Mouse (Mus musculus) neural tube, embryonic 12.5 days (tissue): Measurements from ENCODE around the gene Dock8. TPM values are rescaled to one million over a fixed set of nuclear protein-coding genes. Genes with fewer than 3 reads are reported as not detected.
"Not testable (repeated sequence)": the region's sequence is repeated elsewhere in the genome, so short reads cannot be mapped to it uniquely, and the experiment has no call there.

Experiments used
- ATAC-seq: fragments of 200-750 bp; cut with Nextera tagmentation; 2 replicates; pipeline ENCODE4 v1.8.0; 2017; ENCODE audit warnings: low read depth, mild to moderate bottlenecking, moderate TSS enrichment, moderate library complexity; ENCODE audit not compliant: low FRiP score
- H3K27ac ChIP-seq: fragments of 300-500 bp; sonication (generic); 2 replicates; pipeline ENCODE4 v1.5.1; 2016
- H3K27me3 ChIP-seq: fragments of 300-500 bp; sonication (generic); replicated peaks from 2 replicates; pipeline ENCODE4 v1.6.1; 2016; ENCODE audit warnings: mild to moderate bottlenecking
- H3K36me3 ChIP-seq: fragments of 300-500 bp; sonication (generic); 2 replicates; pipeline ENCODE4 v1.6.1; 2016; ENCODE audit warnings: mild to moderate bottlenecking
- H3K4me1 ChIP-seq: fragments of 300-500 bp; sonication (generic); 2 replicates; pipeline ENCODE4 v1.6.1; 2016
- H3K4me2 ChIP-seq: fragments of 300-500 bp; sonication (generic); replicated peaks from 2 replicates; pipeline ENCODE4 v1.6.1; 2016; ENCODE audit warnings: mild to moderate bottlenecking
- H3K4me3 ChIP-seq: fragments of 300-500 bp; sonication (generic); 2 replicates; pipeline ENCODE4 v1.5.1; 2016
- H3K9ac ChIP-seq: fragments of 300-500 bp; sonication (generic); 2 replicates; pipeline ENCODE4 v1.6.1; 2016; ENCODE audit warnings: mild to moderate bottlenecking
- H3K9me3 ChIP-seq: fragments of 300-500 bp; sonication (generic); 2 replicates; pipeline ENCODE4 v1.6.1; 2016; ENCODE audit warnings: mild to moderate bottlenecking
- WGBS: fragments of 180-500 bp; shearing (Covaris S2); methylation state at CpG from one replicate; pipeline ENCODE4 v1.1.7; 2016; 5-methylcytosine and 5-hydroxymethylcytosine counted together
- polyA plus RNA-seq: library from polyadenylated mRNA; unstranded; fragments of >200 nt; fragmentation: Nextera tagmentation; extraction: Ambion mirVana; gene quantifications from 2 replicates; pipeline ENCODE4 v1.2.1, GENCODE M21; 2016

Gene Dock8
- polyA plus RNA-seq, 1 experiment from 2014 or later = 0.66 TPM

DNA sequence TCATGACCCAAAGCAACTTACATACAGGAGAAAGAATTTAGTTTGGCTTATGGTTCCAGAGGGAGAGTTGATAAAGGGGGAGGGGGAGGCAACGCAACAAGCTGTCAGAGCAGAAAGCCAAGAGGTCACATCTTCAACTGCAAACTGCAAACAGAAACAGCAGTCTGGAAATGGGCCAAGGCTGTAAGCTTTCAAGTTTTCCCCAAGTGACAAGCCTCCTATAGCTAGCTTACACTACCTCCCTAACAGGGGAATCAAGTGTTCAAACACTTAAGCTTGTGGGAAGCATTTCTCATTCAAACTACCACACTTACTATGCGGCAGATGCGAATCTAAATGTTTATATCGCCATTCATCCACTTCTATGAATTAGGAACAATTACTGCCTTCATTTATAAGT lies 4.5 kb downstream of the Dock8 start:
- no peak overlapping the region for H3K9ac ChIP-seq
- 0 out of 2 replicates have a peak, but pooled peaks cover 3% of the 10 kb centered on the region for H3K4me1 ChIP-seq
- no peak overlapping the region for H3K27ac ChIP-seq
- H3K9me3 ChIP-seq = no peaks in the 10 kb centered on the region
- H3K4me3 ChIP-seq = no peak overlapping the region
- WGBS = 74% methylated on average over 4 of the region's 4 CpGs
- no peaks in the 10 kb centered on the region for H3K36me3 ChIP-seq
- no peak overlapping the region for H3K4me2 ChIP-seq
- peaks cover 38% of the 10 kb centered on the region for H3K27me3 ChIP-seq
- ATAC-seq = no peak

- Histone ChIP-seq H3K27ac (no peak overlapping the region), H3K9ac (no peak overlapping the region)
- 68% methylated on average over 1 of the region's 1 CpGs for WGBS
Observed at GRCm38 (mm10) chr19:25006686-25007085, 7.4 kb downstream of the Dock8 start.

DNA sequence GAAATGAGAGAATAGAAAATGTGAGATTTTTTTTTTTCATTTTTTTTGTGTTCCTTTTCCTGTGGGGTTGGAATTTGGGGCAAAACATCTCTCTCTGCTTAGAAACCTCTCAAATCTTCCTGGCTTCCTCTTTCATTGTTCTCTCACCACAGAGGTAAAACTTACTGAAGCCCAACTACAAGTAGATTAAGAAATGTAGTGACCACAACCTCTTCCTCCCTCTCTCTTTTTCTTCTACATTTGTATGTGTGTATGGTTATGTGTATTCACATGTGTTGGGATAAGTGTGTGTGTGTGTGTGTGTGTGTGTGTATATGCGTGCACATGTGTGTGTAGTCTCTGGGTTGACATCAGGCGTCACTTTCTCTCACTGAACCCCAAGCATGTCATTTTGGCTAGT lies 9.2 kb downstream of the Dock8 start:
- H3K36me3 ChIP-seq = no peaks in the 10 kb centered on the region
- H3K4me2 ChIP-seq = no peak overlapping the region
- ATAC-seq = no peak

More at GRCm38 (mm10) chr19:25006686-25007085, 7.4 kb downstream of the Dock8 start:
- H3K4me1 ChIP-seq = no peaks in the 10 kb centered on the region
- no peak overlapping the region for H3K4me2 ChIP-seq
- H3K4me3 ChIP-seq = no peak overlapping the region
- H3K27me3 ChIP-seq = peaks cover 10% of the 10 kb centered on the region; the same call in 1 of the 2 replicates
- no peak for ATAC-seq
- no peaks in the 10 kb centered on the region for H3K36me3 ChIP-seq
- H3K9me3 ChIP-seq = no peaks in the 10 kb centered on the region

DNA sequence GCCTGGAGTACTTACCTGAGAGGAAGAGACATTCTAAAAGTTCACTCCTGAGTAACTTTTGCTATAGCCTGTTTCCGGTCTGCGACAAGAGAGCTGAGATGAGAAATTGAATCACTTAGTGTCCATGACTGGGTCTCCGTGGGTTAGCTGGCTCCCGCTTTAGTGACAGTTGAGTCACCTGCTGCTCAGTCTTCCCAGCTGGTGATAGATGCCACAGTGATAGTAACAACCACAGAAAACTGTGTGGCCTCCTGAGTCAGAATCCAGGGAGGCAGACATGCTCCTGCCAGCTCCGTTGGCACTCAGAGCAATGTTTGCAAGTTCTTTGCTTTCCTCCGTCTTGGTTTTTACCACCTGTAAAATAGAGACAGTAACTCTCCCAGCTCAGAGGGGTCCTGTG lies 23.4 kb downstream of the Dock8 start:
- Histone ChIP-seq H3K4me3 (no peak overlapping the region), H3K27me3 (no peaks in the 10 kb centered on the region), H3K9ac (no peak overlapping the region), H3K27ac (no peak overlapping the region), H3K4me2 (no peak overlapping the region), H3K36me3 (no peaks in the 10 kb centered on the region), H3K9me3 (no peaks in the 10 kb centered on the region), H3K4me1 (no peaks in the 10 kb centered on the region)
- ATAC-seq = no peak
- WGBS = 89% methylated on average over 6 of the region's 6 CpGs

More for the DNA sequence above, 9.2 kb downstream of the Dock8 start:
- no peak overlapping the region for H3K27ac ChIP-seq
- H3K9ac ChIP-seq = no peak overlapping the region
- no peaks in the 10 kb centered on the region for H3K4me1 ChIP-seq
- H3K27me3 ChIP-seq = no peaks in the 10 kb centered on the region
- WGBS = 100% methylated on average over 2 of the region's 2 CpGs
- H3K9me3 ChIP-seq = no peaks in the 10 kb centered on the region
- H3K4me3 ChIP-seq = no peak overlapping the region

DNA sequence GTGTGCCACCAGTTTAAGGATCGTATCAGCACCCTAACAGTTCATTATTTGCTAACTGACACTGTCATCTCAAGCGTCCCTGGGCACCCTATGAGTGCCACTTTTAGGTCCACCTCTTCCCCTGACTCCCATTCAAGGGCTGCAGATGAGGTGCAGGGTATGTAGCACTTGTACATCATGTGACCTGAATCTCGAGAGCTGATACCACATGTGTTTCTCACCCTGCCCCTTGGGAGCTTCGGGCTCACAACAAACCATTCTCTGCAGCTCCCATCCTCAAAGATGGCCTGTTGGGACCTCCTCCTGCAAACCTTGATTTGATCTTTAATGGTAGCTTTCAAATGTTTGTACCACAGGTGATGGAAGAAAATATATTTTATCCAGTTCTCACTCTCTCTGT lies 32.4 kb downstream of the Dock8 start:
- no peak for ATAC-seq
- Histone ChIP-seq H3K4me1 (no peaks in the 10 kb centered on the region), H3K36me3 (no peaks in the 10 kb centered on the region), H3K4me3 (no peak overlapping the region), H3K27me3 (no peaks in the 10 kb centered on the region), H3K27ac (no peak overlapping the region), H3K4me2 (no peak overlapping the region), H3K9ac (no peak overlapping the region), H3K9me3 (no peaks in the 10 kb centered on the region)
- WGBS = 85% methylated on average over 4 of the region's 4 CpGs

- WGBS = 94% methylated on average over 10 of the region's 18 CpGs
- H3K4me1 ChIP-seq, H3K36me3 ChIP-seq, H3K9me3 ChIP-seq, H3K4me2 ChIP-seq, ATAC-seq, H3K27ac ChIP-seq, H3K27me3 ChIP-seq, H3K9ac ChIP-seq, H3K4me3 ChIP-seq: not testable (repeated sequence)
Observed at GRCm38 (mm10) chr19:25033008-25033407, 33.7 kb downstream of the Dock8 start.

DNA sequence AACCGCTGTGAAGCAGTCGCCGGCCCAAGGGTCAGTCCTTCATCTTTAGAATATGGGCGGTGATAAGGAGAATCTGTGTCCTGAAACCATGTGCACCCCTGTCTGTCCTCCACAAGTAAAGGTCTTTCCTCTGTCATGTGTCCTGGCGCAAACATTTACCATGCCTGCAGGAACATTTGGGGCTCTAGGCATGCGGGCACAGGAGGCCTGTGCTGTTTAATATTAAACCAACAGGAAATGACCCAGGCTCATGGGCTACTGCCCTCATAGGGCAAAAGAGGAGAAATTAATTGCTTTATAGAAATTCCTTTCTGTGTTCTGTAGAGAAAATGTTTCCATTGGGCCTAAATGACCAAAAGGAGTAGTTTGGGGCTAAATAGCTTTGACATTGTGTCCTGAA lies 36.5 kb downstream of the Dock8 start:
- no peaks in the 10 kb centered on the region for H3K36me3 ChIP-seq
- H3K4me1 ChIP-seq = no peaks in the 10 kb centered on the region
- H3K9ac ChIP-seq = no peak overlapping the region
- H3K27ac ChIP-seq = no peak overlapping the region
- H3K4me2 ChIP-seq = no peak overlapping the region
- WGBS = 91% methylated on average over 6 of the region's 6 CpGs
- ATAC-seq = no peak
- H3K9me3 ChIP-seq = no peaks in the 10 kb centered on the region
- H3K27me3 ChIP-seq = no peaks in the 10 kb centered on the region
- H3K4me3 ChIP-seq = no peak overlapping the region

- Histone ChIP-seq H3K4me1 (no peaks in the 10 kb centered on the region), H3K4me3 (no peak overlapping the region), H3K27me3 (no peaks in the 10 kb centered on the region), H3K9me3 (no peaks in the 10 kb centered on the region), H3K36me3 (no peaks in the 10 kb centered on the region), H3K4me2 (no peak overlapping the region), H3K9ac (no peak overlapping the region), H3K27ac (no peak overlapping the region)
- WGBS = 91% methylated on average over 5 of the region's 5 CpGs
- no peak for ATAC-seq
Observed at GRCm38 (mm10) chr19:25036784-25037183, 37.5 kb downstream of the Dock8 start.

GRCm38 (mm10) chr19:25037249-25037648 lies 37.9 kb downstream of the Dock8 start:
- H3K36me3 ChIP-seq = no peaks in the 10 kb centered on the region
- H3K27ac ChIP-seq = no peak overlapping the region
- no peaks in the 10 kb centered on the region for H3K27me3 ChIP-seq
- ATAC-seq = no peak
- H3K9me3 ChIP-seq = no peaks in the 10 kb centered on the region
- H3K4me1 ChIP-seq = no peaks in the 10 kb centered on the region
- H3K9ac ChIP-seq = no peak overlapping the region
- no peak overlapping the region for H3K4me3 ChIP-seq
- H3K4me2 ChIP-seq = no peak overlapping the region
- WGBS = 81% methylated on average over 4 of the region's 4 CpGs

- Histone ChIP-seq H3K4me3 (no peak overlapping the region), H3K27me3 (no peaks in the 10 kb centered on the region), H3K4me1 (no peaks in the 10 kb centered on the region), H3K9me3 (no peaks in the 10 kb centered on the region), H3K36me3 (no peaks in the 10 kb centered on the region), H3K9ac (no peak overlapping the region), H3K27ac (no peak overlapping the region), H3K4me2 (no peak overlapping the region)
- WGBS = 46% methylated on average over 6 of the region's 6 CpGs
- no peak for ATAC-seq
Observed at GRCm38 (mm10) chr19:25038293-25038692, 39.0 kb downstream of the Dock8 start.

DNA sequence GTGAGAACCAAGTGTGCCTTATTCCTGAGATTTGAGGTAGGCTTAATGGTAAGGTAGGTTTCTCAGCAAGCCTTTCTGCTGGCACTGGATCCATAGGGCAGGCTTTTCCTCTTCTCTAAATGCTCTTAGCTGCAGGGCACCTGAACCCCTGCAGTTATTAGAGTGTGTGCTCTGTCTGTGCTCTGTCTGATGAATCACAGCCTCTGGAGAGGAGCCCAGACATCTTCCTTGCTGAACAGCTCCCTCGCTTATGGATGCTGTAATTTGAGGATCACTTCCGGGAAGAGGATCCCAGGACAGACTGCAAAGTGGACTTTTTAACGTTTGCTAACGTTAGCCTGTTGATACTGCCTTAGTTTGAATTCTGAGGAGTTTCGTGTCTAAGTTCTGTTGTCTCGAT lies 41.9 kb downstream of the Dock8 start:
- Histone ChIP-seq H3K27ac (no peak overlapping the region), H3K4me2 (no peak overlapping the region), H3K9ac (no peak overlapping the region), H3K27me3 (no peaks in the 10 kb centered on the region), H3K4me1 (no peaks in the 10 kb centered on the region), H3K36me3 (no peaks in the 10 kb centered on the region), H3K9me3 (no peaks in the 10 kb centered on the region), H3K4me3 (no peak overlapping the region)
- 57% methylated on average over 6 of the region's 6 CpGs for WGBS
- ATAC-seq = no peak

GRCm38 (mm10) chr19:25042973-25043372 lies 43.6 kb downstream of the Dock8 start:
- ATAC-seq = no peak
- no peak overlapping the region for H3K9ac ChIP-seq
- no peaks in the 10 kb centered on the region for H3K36me3 ChIP-seq
- no peak overlapping the region for H3K4me3 ChIP-seq
- H3K27me3 ChIP-seq = no peaks in the 10 kb centered on the region
- H3K4me2 ChIP-seq = no peak overlapping the region
- no peak overlapping the region for H3K27ac ChIP-seq
- 83% methylated on average over 11 of the region's 11 CpGs for WGBS
- H3K4me1 ChIP-seq = no peaks in the 10 kb centered on the region
- H3K9me3 ChIP-seq = no peaks in the 10 kb centered on the region

DNA sequence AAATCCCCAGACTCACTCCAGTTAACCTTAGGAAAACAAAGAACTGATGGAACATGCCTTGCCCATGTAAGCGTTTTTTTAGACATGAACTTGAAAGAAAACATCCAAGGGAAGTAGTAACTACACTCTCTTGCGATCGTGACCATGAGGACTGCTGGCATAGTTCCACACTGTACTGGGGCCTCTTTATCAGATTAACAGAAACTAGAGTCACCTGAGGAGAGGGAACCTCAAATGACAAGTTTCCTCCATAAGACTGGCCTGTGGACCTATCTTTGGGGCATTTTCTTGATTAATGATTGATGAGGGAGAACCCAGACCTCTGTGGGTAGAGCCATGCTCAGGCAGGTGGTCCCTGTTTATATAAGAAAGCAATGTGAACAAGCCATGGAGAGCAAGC lies 44.7 kb downstream of the Dock8 start:
- Histone ChIP-seq H3K27me3 (no peaks in the 10 kb centered on the region), H3K4me2 (no peak overlapping the region), H3K4me3 (no peak overlapping the region), H3K9ac (no peak overlapping the region), H3K4me1 (no peaks in the 10 kb centered on the region), H3K36me3 (no peaks in the 10 kb centered on the region), H3K27ac (no peak overlapping the region), H3K9me3 (no peaks in the 10 kb centered on the region)
- 89% methylated on average over 3 of the region's 3 CpGs for WGBS
- no peak for ATAC-seq
